Mouse (Mus musculus) kidney, postnatal 14 days (tissue): ENCODE data around the gene Mex3a.
A peak's percentile ranks its signal among the peaks of the same experiment; 100 is the strongest.

ENCODE experiments used
- DNase-seq: peaks from one replicate; pipeline ENCODE4 v3.0.0; 2022; ENCODE audit warnings: mixed read lengths

Gene Mex3a

GRCm38 (mm10) chr3:88529204-88530000 is 2.8 kb upstream of the Mex3a start:
- no peak for DNase-seq

- DNase-seq, result no peak
Observed at GRCm38 (mm10) chr3:88530082-88530864, 1.9 kb upstream of the Mex3a start.

- DNase-seq, result peak; percentile 92
Observed at GRCm38 (mm10) chr3:88531348-88532298, 572 bp upstream of the Mex3a start.

GRCm38 (mm10) chr3:88532689-88533511 is 705 bp downstream of the Mex3a start:
- peak; percentile 57 for DNase-seq

GRCm38 (mm10) chr3:88533706-88534105 is 1.5 kb downstream of the Mex3a start:
- DNase-seq, result no peak

GRCm38 (mm10) chr3:88535005-88535404 is 2.8 kb downstream of the Mex3a start:
- DNase-seq, result no peak

GRCm38 (mm10) chr3:88535527-88535926 is 3.3 kb downstream of the Mex3a start:
- no peak for DNase-seq

GRCm38 (mm10) chr3:88536103-88536930 is 4.1 kb downstream of the Mex3a start:
- DNase-seq, result peak; percentile 88

GRCm38 (mm10) chr3:88537146-88537545 is 5.0 kb downstream of the Mex3a start:
- DNase-seq, result no peak

- no peak for DNase-seq
Observed at GRCm38 (mm10) chr3:88538271-88539145, 6.3 kb downstream of the Mex3a start.

- no peak for DNase-seq
Observed at GRCm38 (mm10) chr3:88539397-88539796, 7.2 kb downstream of the Mex3a start.

GRCm38 (mm10) chr3:88540085-88540484 is 7.9 kb downstream of the Mex3a start:
- peak; percentile 5 for DNase-seq

- peak; percentile 9 for DNase-seq
Observed at GRCm38 (mm10) chr3:88541622-88542401, 9.6 kb downstream of the Mex3a start.

- DNase-seq, result no peak
Observed at GRCm38 (mm10) chr3:88542486-88542885, 10.3 kb downstream of the Mex3a start.

- DNase-seq, result no peak
Observed at GRCm38 (mm10) chr3:88543174-88543573, 11.0 kb downstream of the Mex3a start.

- DNase-seq, result peak; percentile 11
Observed at GRCm38 (mm10) chr3:88543651-88544410, 11.6 kb downstream of the Mex3a start.

GRCm38 (mm10) chr3:88544514-88544913 is 12.3 kb downstream of the Mex3a start:
- DNase-seq, result peak; percentile 43

GRCm38 (mm10) chr3:88544955-88545591 is 12.9 kb downstream of the Mex3a start:
- DNase-seq, result peak; percentile 2
